Mouse (Mus musculus) cerebellum, adult (tissue): ENCODE results near the gene Gm14137.
A peak's percentile ranks its signal among the peaks of the same experiment; 100 is the strongest.

Experiments
- ATAC-seq: cut with Nextera tagmentation; 2 replicates; pipeline ENCODE4 v1.9.2; 2017; ENCODE audit warnings: mild to moderate bottlenecking, moderate library complexity, mixed read lengths; ENCODE audit not compliant: insufficient number of reproducible peaks, low FRiP score, low TSS enrichment

Gm14137 gene

GRCm38 (mm10) chr2:119171574-119171973, 2.7 kb upstream of the Gm14137 start:
- no peak for ATAC-seq

- ATAC-seq: no peak
Measured at GRCm38 (mm10) chr2:119172446-119172845, 1.9 kb upstream of the Gm14137 start.

GRCm38 (mm10) chr2:119172862-119173576, 1.3 kb upstream of the Gm14137 start:
- ATAC-seq: no peak

GRCm38 (mm10) chr2:119174866-119175265, 557 bp downstream of the Gm14137 start:
- no peak for ATAC-seq

- ATAC-seq: no peak
Measured at GRCm38 (mm10) chr2:119175614-119176013, 1.3 kb downstream of the Gm14137 start.

- no peak for ATAC-seq
Measured at GRCm38 (mm10) chr2:119176761-119177160, 2.5 kb downstream of the Gm14137 start.

- ATAC-seq: no peak
Measured at GRCm38 (mm10) chr2:119177384-119177939, 3.2 kb downstream of the Gm14137 start.

GRCm38 (mm10) chr2:119182914-119183313, 8.6 kb downstream of the Gm14137 start:
- ATAC-seq: no peak

- peak; percentile 94 for ATAC-seq
Measured at GRCm38 (mm10) chr2:119189029-119189710, 14.9 kb downstream of the Gm14137 start.

GRCm38 (mm10) chr2:119190969-119191368, 16.7 kb downstream of the Gm14137 start:
- ATAC-seq: no peak

- ATAC-seq: no peak
Measured at GRCm38 (mm10) chr2:119194140-119194539, 19.8 kb downstream of the Gm14137 start.

GRCm38 (mm10) chr2:119196316-119197108, 22.2 kb downstream of the Gm14137 start:
- no peak for ATAC-seq

GRCm38 (mm10) chr2:119197493-119197892, 23.2 kb downstream of the Gm14137 start:
- ATAC-seq: no peak

GRCm38 (mm10) chr2:119198049-119198448, 23.7 kb downstream of the Gm14137 start:
- no peak for ATAC-seq

- no peak for ATAC-seq
Measured at GRCm38 (mm10) chr2:119198934-119199333, 24.6 kb downstream of the Gm14137 start.

- ATAC-seq: no peak
Measured at GRCm38 (mm10) chr2:119202914-119203453, 28.7 kb downstream of the Gm14137 start.

- ATAC-seq: no peak
Measured at GRCm38 (mm10) chr2:119203871-119204460, 29.7 kb downstream of the Gm14137 start.

GRCm38 (mm10) chr2:119207961-119208343, 33.6 kb downstream of the Gm14137 start:
- no peak for ATAC-seq

- peak; percentile 97 for ATAC-seq
Measured at GRCm38 (mm10) chr2:119208344-119209175, 34.3 kb downstream of the Gm14137 start, which contains the start of the genes Zfyve19 and Dnajc17. Gene Zfyve19, plus strand, starts transcription at chr2:119208617. Gene Dnajc17, minus strand, starts transcription at chr2:119208795.
